Mouse (Mus musculus) olfactory bulb, adult 2 months (tissue): Measurements from ENCODE around the gene Hcrtr2. TPM values are rescaled to one million over a fixed set of nuclear protein-coding genes. Genes with fewer than 3 reads are reported as not detected.
A peak's percentile ranks its signal among the peaks of the same experiment; 100 is the strongest.

Experiments used
- H3K27ac ChIP-seq: fragments of 200-500 bp; 2 replicates; pipeline ENCODE4 v1.5.1; 2012; ENCODE audit warnings: low read depth, low read length; ENCODE audit not compliant: insufficient read depth
- H3K4me1 ChIP-seq: fragments of 200-500 bp; 2 replicates; pipeline ENCODE4 v1.6.1; 2012; ENCODE audit warnings: low read length; ENCODE audit not compliant: control insufficient read depth, insufficient read depth
- H3K4me3 ChIP-seq: fragments of 200-500 bp; 2 replicates; pipeline ENCODE4 v1.5.1; 2012; ENCODE audit warnings: mild to moderate bottlenecking, low read depth, low read length, moderate library complexity; ENCODE audit not compliant: insufficient read depth
- CTCF ChIP-seq: fragments of 200-500 bp; IDR thresholded peaks from 2 replicates; pipeline ENCODE4 v1.5.1; 2012; ENCODE audit warnings: low read depth, mild to moderate bottlenecking, low read length, moderate library complexity; ENCODE audit not compliant: insufficient read depth
- POLR2A ChIP-seq: fragments of 200-500 bp; IDR thresholded peaks from 2 replicates; pipeline ENCODE4 v1.6.1; 2012; ENCODE audit warnings: mild to moderate bottlenecking, low read depth, low read length, moderate library complexity; ENCODE audit not compliant: insufficient read depth
- WGBS: fragments of 180-500 bp; shearing (Covaris S2); methylation state at CpG from one replicate; pipeline ENCODE4 v1.1.7; 2018; 5-methylcytosine and 5-hydroxymethylcytosine counted together
- polyA plus RNA-seq: library from polyadenylated mRNA; stranded (reverse); fragments of >200 nt; gene quantifications from 2 replicates; pipeline ENCODE4 v1.2.4, GENCODE M21; 2012; ENCODE audit warnings: low replicate concordance; ENCODE audit not compliant: missing spikeins, insufficient read depth, insufficient read length

The Hcrtr2 gene
- polyA plus RNA-seq, 1 experiment = not detected

- TF ChIP-seq CTCF = no peak
- Histone ChIP-seq H3K4me1 (no peaks in the 10 kb centered on the region), H3K4me3 (no peak overlapping the region), H3K27ac (no peak overlapping the region)
- WGBS = 50% methylated on average over 1 of the region's 1 CpGs
These were observed 81.3 kb downstream of the Hcrtr2 start for GRCm38 (mm10) chr9:76242322-76242721.

GRCm38 (mm10) chr9:76237946-76238345 lies 85.7 kb downstream of the Hcrtr2 start:
- no peak overlapping the region for H3K27ac ChIP-seq
- H3K4me1 ChIP-seq = peaks cover 2% of the 10 kb centered on the region; the same call in 1 of the 2 replicates
- no peak overlapping the region for H3K4me3 ChIP-seq
- WGBS = 91% methylated on average over 5 of the region's 5 CpGs
- TF ChIP-seq POLR2A (no peak), CTCF (no peak)

GRCm38 (mm10) chr9:76237243-76237642 lies 86.4 kb downstream of the Hcrtr2 start:
- no peak overlapping the region for H3K4me3 ChIP-seq
- H3K4me1 ChIP-seq = peaks cover 2% of the 10 kb centered on the region; the same call in 1 of the 2 replicates
- 61% methylated on average over 12 of the region's 12 CpGs for WGBS
- TF ChIP-seq CTCF (no peak), POLR2A (no peak)
- no peak overlapping the region for H3K27ac ChIP-seq

- under 1% methylated on average over 7 of the region's 7 CpGs for WGBS
- no peak for TF ChIP-seq POLR2A
- TF ChIP-seq CTCF = no peak
- Histone ChIP-seq H3K4me1 (peaks cover 2% of the 10 kb centered on the region; the same call in 1 of the 2 replicates), H3K27ac (no peak overlapping the region), H3K4me3 (no peak overlapping the region)
These were observed 87.0 kb downstream of the Hcrtr2 start for GRCm38 (mm10) chr9:76236626-76237025.

- Histone ChIP-seq H3K27ac (no peak overlapping the region), H3K4me1 (peaks cover 2% of the 10 kb centered on the region; the same call in 1 of the 2 replicates), H3K4me3 (peak overlapping the region; percentile 45)
- WGBS = 3% methylated on average over 14 of the region's 14 CpGs
- TF ChIP-seq CTCF = no peak
These were observed 87.6 kb downstream of the Hcrtr2 start for GRCm38 (mm10) chr9:76235945-76236503.

GRCm38 (mm10) chr9:76234899-76235298 lies 88.8 kb downstream of the Hcrtr2 start:
- 73% methylated on average over 7 of the region's 7 CpGs for WGBS
- Histone ChIP-seq H3K4me1 (peaks cover 2% of the 10 kb centered on the region; the same call in 1 of the 2 replicates), H3K27ac (no peak overlapping the region), H3K4me3 (no peak overlapping the region)
- TF ChIP-seq CTCF (no peak), POLR2A (no peak)

GRCm38 (mm10) chr9:76230400-76230799 lies 93.3 kb downstream of the Hcrtr2 start:
- Histone ChIP-seq H3K27ac (no peak overlapping the region), H3K4me3 (no peak overlapping the region), H3K4me1 (no peaks in the 10 kb centered on the region)
- TF ChIP-seq POLR2A (no peak), CTCF (no peak)
- WGBS = 52% methylated on average over 11 of the region's 11 CpGs

- TF ChIP-seq CTCF = no peak
- no peak for TF ChIP-seq POLR2A
- Histone ChIP-seq H3K27ac (no peak overlapping the region), H3K4me3 (no peak overlapping the region), H3K4me1 (no peaks in the 10 kb centered on the region)
- WGBS = 71% methylated on average over 4 of the region's 4 CpGs
These were observed 106.3 kb downstream of the Hcrtr2 start for GRCm38 (mm10) chr9:76217178-76217975.

- Histone ChIP-seq H3K27ac (no peak overlapping the region), H3K4me3 (no peak overlapping the region), H3K4me1 (no peaks in the 10 kb centered on the region)
- TF ChIP-seq POLR2A (no peak), CTCF (no peak)
- 64% methylated on average over 4 of the region's 4 CpGs for WGBS
These were observed 109.0 kb downstream of the Hcrtr2 start for GRCm38 (mm10) chr9:76214678-76215077.
